Mouse (Mus musculus) liver, embryonic 12.5 days (tissue): ENCODE measurements at regions not wholly inside any gene's neighbourhood (a gene's known extent, or its start where the extent isn't known, plus 50 kb on each side); places are given as distances from the start of the nearest gene placed in this dataset.

Source experiments
- ATAC-seq: fragments of 200-750 bp; cut with Nextera tagmentation; 2 replicates; pipeline ENCODE4 v1.8.0; 2017; ENCODE audit warnings: moderate number of reproducible peaks, mild to moderate bottlenecking, moderate library complexity
- H3K27ac ChIP-seq: fragments of 300-500 bp; sonication (generic); 2 replicates; pipeline ENCODE4 v1.5.1; 2016; ENCODE audit warnings: mild to moderate bottlenecking
- H3K27me3 ChIP-seq: fragments of 300-500 bp; sonication (generic); replicated peaks from 2 replicates; pipeline ENCODE4 v1.6.1; 2016; ENCODE audit warnings: mild to moderate bottlenecking, moderate library complexity
- H3K36me3 ChIP-seq: fragments of 300-500 bp; sonication (generic); 2 replicates; pipeline ENCODE4 v1.6.1; 2016; ENCODE audit warnings: mild to moderate bottlenecking, moderate library complexity
- H3K4me1 ChIP-seq: fragments of 300-500 bp; sonication (generic); 2 replicates; pipeline ENCODE4 v1.6.1; 2016
- H3K4me2 ChIP-seq: fragments of 300-500 bp; sonication (generic); 2 replicates; pipeline ENCODE4 v1.6.1; 2016; ENCODE audit warnings: mild to moderate bottlenecking, moderate library complexity
- H3K4me3 ChIP-seq: fragments of 300-500 bp; sonication (generic); 2 replicates; pipeline ENCODE4 v1.5.1; 2016; ENCODE audit warnings: mild to moderate bottlenecking, moderate library complexity
- H3K9ac ChIP-seq: fragments of 300-500 bp; sonication (generic); 2 replicates; pipeline ENCODE4 v1.6.1; 2016; ENCODE audit warnings: mild to moderate bottlenecking, moderate library complexity
- H3K9me3 ChIP-seq: fragments of 300-500 bp; sonication (generic); replicated peaks from 2 replicates; pipeline ENCODE4 v1.6.1; 2016; ENCODE audit warnings: mild to moderate bottlenecking, moderate library complexity
- WGBS: fragments of 180-500 bp; shearing (Covaris S2); methylation state at CpG from one replicate; pipeline ENCODE4 v1.1.7; 2016; ENCODE audit not compliant: insufficient replicate concordance; 5-methylcytosine and 5-hydroxymethylcytosine counted together

DNA sequence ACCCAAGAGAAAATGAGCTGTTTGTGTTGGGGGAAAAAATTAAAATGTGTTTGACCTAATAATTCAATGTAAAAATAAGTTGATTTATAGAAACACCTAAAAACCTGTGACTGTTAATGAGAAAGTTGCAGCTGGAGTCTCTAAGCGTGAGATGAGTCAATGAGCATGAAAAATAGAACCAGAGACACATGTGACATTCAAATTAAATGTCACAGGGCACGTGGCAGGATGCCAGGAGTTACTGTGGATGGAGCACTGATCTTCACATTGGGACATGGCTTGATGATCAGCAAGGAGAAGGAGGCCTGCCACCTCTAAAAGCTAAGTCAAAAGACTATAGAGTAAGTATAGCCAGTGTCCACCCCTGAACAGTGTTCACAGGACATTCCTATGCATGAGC, 103.7 kb upstream of the Irs2 start:
- ATAC-seq = no peak
- Histone ChIP-seq H3K27me3 (no peaks in the 10 kb centered on the region), H3K4me2 (no peak overlapping the region), H3K27ac (no peak overlapping the region), H3K4me3 (no peak overlapping the region), H3K36me3 (no peaks in the 10 kb centered on the region), H3K9ac (no peak overlapping the region), H3K9me3 (no peaks in the 10 kb centered on the region), H3K4me1 (peaks cover 11% of the 10 kb centered on the region; the same call in 1 of the 2 replicates)
- WGBS = 62% methylated on average over 2 of the region's 2 CpGs

DNA sequence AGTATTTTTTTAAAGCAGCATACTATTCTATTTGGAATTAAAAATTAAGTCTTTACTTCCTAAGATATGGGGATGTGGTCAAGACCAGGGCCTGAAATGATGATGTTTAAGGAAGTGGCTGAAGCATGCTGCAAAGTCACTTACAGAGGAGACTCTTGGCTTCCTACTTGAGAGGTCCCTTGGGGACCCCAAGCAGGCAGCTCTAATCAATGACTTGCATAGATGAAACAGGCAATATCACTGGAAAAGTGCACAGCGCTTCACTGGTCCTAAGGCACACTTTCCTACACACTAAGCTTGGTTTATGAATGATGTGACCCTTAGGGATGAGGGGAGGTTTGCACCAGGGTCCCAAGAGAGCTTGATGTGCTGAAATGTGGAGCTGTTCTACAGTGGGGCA, 99.2 kb upstream of the Irs2 start:
- Histone ChIP-seq H3K9ac (no peak overlapping the region), H3K4me1 (no peaks in the 10 kb centered on the region), H3K27ac (no peak overlapping the region), H3K4me3 (no peak overlapping the region), H3K36me3 (no peaks in the 10 kb centered on the region), H3K27me3 (0 out of 2 replicates have a peak, but pooled peaks cover 3% of the 10 kb centered on the region), H3K9me3 (no peaks in the 10 kb centered on the region), H3K4me2 (no peak overlapping the region)
- 69% methylated on average over 1 of the region's 1 CpGs for whole genome bisulfite sequencing
- ATAC-seq = no peak

DNA sequence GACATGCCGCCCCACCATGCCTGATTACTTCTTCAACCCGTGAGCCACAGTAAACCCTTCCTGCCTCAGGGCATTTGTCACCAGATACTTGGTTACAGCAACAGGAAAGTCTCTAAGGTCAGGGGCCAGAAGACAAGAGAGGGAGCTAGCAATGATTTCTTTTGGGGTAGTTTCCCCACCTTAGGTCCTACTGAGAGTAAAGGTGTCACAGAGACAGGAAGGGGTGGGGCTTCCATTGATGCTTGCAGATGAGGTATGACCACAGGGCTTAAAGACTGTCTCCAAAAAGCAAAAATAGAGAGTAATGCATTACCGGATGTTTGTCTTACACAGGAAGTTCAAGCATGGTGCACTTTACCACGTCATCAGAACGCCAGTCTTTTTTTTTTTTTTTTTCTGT, 98.8 kb upstream of the Irs2 start:
- no peak overlapping the region for H3K27ac ChIP-seq
- no peaks in the 10 kb centered on the region for H3K36me3 ChIP-seq
- no peaks in the 10 kb centered on the region for H3K4me1 ChIP-seq
- no peak for ATAC-seq
- no peak overlapping the region for H3K4me3 ChIP-seq
- 53% methylated on average over 5 of the region's 5 CpGs for WGBS
- no peak overlapping the region for H3K4me2 ChIP-seq
- no peak overlapping the region for H3K9ac ChIP-seq
- 0 out of 2 replicates have a peak, but pooled peaks cover 3% of the 10 kb centered on the region for H3K27me3 ChIP-seq
- H3K9me3 ChIP-seq = no peaks in the 10 kb centered on the region

DNA sequence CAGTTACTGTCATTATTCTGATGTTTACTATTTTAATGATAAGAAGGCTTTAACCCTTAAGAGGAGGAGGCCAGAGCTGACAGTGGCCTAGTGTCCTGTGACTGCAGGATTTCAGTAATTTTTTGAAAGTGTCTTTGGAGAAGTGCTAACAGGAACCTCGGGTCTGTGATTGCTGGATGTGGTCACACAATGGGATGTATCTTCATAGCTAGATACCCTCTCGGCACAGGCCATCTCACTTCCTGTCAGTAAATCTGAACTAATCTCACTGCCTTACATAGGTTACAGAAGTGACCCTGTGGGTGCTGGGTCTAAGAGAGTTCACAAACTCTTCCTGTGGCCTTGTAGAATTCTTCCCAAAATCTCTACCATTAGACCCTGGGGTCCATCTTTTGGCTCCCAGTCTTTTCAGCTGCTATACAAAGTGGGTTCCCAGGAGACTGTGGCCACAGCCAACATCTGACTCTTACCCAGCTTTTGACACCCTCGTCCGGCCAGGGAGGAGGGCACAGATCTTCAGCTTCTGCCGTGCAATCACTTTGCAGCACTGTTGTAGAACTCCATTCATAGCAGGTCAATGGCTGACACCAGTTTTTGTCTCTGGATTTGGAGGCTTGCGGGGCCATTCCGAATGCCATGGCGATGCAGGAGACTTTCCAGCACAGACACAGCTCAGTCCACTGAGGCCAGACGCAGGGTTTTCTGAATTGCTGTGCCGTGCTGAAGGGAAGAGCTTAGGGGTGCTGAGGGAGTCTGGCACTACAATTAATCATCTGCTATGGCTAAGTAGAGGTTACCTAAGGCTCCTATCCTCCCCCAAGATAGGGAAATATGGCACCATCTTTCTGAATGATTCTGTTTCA, 95.7 kb upstream of the Irs2 start:
- 65% methylated on average over 10 of the region's 10 CpGs for WGBS
- Histone ChIP-seq H3K27me3 (0 out of 2 replicates have a peak, but pooled peaks cover 15% of the 10 kb centered on the region), H3K27ac (no peak overlapping the region), H3K9ac (no peak overlapping the region), H3K4me1 (no peaks in the 10 kb centered on the region), H3K4me3 (no peak overlapping the region), H3K9me3 (no peaks in the 10 kb centered on the region), H3K36me3 (no peaks in the 10 kb centered on the region), H3K4me2 (no peak overlapping the region)
- ATAC-seq = no peak

DNA sequence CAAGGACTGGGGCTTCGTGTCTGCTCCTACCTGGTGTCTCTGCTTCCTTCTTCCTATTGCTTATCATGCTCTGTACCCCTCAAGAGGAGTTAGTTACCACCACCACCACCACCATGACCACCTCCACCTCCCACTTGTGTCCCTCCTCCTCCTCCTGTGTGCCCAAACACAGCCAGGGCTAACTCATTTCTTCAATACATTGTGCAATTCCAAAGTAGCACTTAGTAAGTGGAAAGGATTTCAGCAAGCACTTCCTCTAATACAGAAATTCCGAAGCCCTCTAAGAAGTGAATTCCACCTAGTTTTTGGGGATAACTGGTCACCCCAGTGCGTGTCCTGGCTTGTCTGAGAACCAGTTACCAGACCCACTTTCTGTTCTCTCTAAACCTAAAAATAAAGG, 92.1 kb upstream of the Irs2 start:
- peaks cover 20% of the 10 kb centered on the region for H3K27me3 ChIP-seq
- no peak for ATAC-seq
- H3K27ac ChIP-seq = no peak overlapping the region
- H3K9me3 ChIP-seq = no peaks in the 10 kb centered on the region
- no peaks in the 10 kb centered on the region for H3K36me3 ChIP-seq
- no peak overlapping the region for H3K9ac ChIP-seq
- peaks cover 4% of the 10 kb centered on the region for H3K4me1 ChIP-seq
- no peak overlapping the region for H3K4me2 ChIP-seq
- no peak overlapping the region for H3K4me3 ChIP-seq
- 69% methylated on average over 3 of the region's 3 CpGs for WGBS

DNA sequence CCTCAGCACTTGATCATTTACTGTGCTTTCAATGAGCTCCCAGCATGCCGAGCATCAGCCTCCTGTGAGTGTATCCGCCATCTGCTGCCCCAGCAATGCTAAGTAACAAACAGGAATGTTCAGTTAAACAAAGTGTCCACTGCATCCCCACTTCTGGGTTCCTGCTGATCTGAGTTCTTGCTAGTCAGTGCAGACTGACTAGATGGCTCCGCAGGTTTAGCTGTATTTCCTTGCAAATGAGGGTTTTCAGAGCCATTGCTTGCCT, 91.3 kb upstream of the Irs2 start:
- Histone ChIP-seq H3K4me3 (no peak overlapping the region), H3K4me2 (no peak overlapping the region), H3K9me3 (no peaks in the 10 kb centered on the region), H3K27me3 (peaks cover 24% of the 10 kb centered on the region), H3K27ac (no peak overlapping the region), H3K9ac (no peak overlapping the region), H3K4me1 (peaks cover 4% of the 10 kb centered on the region), H3K36me3 (no peaks in the 10 kb centered on the region)
- ATAC-seq = no peak
- 69% methylated on average over 3 of the region's 3 CpGs for WGBS

DNA sequence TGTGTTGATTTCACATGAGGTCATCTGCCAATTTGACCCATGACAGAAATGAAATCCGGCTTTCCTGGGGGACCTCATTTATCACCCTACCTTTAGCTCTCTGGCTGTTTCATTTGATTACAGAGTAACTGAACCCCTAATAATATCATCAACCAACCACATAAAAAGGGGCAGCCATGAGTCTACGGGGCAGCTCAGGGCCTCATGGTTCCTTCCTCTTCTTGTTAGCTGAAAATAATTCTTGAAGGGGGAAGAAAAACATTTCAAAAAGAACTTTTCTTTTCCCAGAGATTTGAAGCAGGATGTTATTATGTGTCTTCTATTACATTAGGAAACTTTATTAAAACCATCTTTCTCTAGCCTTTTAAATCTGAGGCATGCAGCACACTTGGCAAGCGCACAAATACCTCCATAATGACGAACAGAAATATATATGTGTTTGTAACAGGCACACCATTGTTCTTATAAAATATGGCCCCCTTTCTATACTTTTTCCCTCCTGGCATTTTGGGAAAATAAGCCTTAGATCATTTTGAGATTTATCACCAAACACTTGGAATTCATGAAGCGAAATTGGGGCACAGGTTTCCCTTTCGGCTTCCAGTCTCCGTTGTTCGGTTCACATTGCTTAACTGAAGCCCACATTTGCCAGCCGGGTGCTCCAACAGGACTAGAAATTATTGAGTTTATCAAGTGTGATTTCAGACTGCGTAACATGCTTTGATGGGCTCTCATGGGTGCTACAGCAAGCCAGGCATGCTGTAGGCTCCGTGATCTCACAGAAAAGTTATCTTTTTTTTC, 90.7 kb upstream of the Irs2 start:
- Histone ChIP-seq H3K4me3 (no peak overlapping the region), H3K27ac (no peak overlapping the region), H3K4me1 (peaks cover 8% of the 10 kb centered on the region), H3K4me2 (no peak overlapping the region), H3K9ac (no peak overlapping the region), H3K36me3 (no peaks in the 10 kb centered on the region), H3K9me3 (no peaks in the 10 kb centered on the region), H3K27me3 (peaks cover 24% of the 10 kb centered on the region)
- no peak for ATAC-seq
- 76% methylated on average over 11 of the region's 11 CpGs for WGBS

DNA sequence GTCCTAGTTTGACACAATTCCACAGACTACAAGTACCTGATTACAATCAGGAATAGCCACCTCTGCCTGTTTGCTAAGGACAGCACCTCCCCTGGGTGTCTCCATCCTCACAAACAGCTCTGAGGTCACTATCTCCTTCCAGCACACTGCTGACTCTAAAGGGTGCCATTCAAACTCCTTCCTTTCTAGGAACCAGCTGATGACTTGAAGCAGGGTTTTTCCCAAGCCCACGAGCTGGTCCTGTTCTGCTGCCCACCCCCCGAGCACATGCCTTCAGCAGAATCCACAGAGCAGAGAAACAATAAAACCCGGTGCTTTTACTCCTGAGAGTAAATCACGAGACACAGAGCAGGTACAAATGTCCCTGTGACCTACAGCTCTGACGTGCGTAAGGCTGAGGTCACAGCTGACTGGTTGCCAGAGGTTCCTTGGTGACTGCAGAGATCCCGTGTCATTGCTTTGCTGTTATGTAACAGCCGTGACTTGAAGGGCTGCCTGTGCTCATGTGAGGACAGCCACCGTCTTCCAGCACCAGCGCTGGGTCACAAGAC, 90.0 kb upstream of the Irs2 start:
- Histone ChIP-seq H3K9me3 (no peaks in the 10 kb centered on the region), H3K4me1 (peaks cover 8% of the 10 kb centered on the region), H3K4me3 (no peak overlapping the region), H3K27me3 (peaks cover 24% of the 10 kb centered on the region), H3K4me2 (no peak overlapping the region), H3K9ac (no peak overlapping the region), H3K27ac (no peak overlapping the region), H3K36me3 (no peaks in the 10 kb centered on the region)
- WGBS = 35% methylated on average over 10 of the region's 10 CpGs
- 0 out of 2 replicates have a peak, but pooled peaks have one; percentile 32 for ATAC-seq

DNA sequence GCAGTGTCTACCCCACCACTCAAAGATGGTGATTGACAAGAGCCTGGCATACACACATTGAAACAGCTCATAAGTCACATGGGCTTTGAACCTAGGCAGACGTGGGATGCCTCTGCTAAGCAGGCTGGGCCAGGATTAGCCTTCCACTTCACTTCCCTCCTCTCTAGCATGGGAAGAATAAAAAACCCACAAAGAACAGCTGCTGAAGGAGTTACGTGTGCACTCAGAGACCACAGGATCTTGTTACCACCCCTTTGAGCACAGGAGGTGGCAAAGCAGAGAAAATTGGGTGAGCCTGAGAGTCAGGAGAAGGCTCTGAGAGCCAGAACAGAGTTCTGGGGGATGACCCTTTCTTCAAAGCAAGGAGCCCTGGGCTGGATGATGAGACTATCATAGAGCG, 89.6 kb upstream of the Irs2 start:
- WGBS = 45% methylated on average over 3 of the region's 3 CpGs
- Histone ChIP-seq H3K27ac (no peak overlapping the region), H3K4me2 (no peak overlapping the region), H3K27me3 (peaks cover 24% of the 10 kb centered on the region), H3K4me3 (no peak overlapping the region), H3K9ac (no peak overlapping the region), H3K4me1 (peaks cover 12% of the 10 kb centered on the region), H3K9me3 (no peaks in the 10 kb centered on the region), H3K36me3 (no peaks in the 10 kb centered on the region)
- ATAC-seq = no peak; the same call in 1 of the 2 replicates

DNA sequence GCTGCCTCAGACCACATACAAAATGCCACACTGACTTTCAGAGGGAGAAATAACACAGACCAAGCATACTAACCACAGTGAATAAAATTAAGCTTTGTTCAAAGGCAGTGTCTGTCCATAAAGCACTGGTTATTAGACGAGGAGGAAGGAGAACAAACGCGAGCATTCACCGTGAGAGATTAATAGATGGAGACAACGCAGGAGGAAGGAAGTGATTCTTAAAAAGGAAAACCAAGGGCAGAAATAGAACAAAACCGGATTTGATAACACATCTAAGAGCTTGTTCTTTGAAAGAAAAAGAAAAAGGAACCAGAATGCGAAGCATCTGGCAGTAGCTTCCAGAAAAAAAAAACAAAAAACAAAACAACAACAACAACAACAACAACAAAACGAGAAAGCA, 86.3 kb upstream of the Irs2 start:
- 23% methylated on average over 8 of the region's 8 CpGs for WGBS
- H3K9me3 ChIP-seq = no peaks in the 10 kb centered on the region
- H3K36me3 ChIP-seq = no peaks in the 10 kb centered on the region
- H3K4me2 ChIP-seq = no peak overlapping the region
- peaks cover 30% of the 10 kb centered on the region for H3K27me3 ChIP-seq
- no peak for ATAC-seq
- no peak overlapping the region for H3K27ac ChIP-seq
- H3K4me1 ChIP-seq = peaks cover 39% of the 10 kb centered on the region
- no peak overlapping the region for H3K4me3 ChIP-seq
- no peak overlapping the region for H3K9ac ChIP-seq

DNA sequence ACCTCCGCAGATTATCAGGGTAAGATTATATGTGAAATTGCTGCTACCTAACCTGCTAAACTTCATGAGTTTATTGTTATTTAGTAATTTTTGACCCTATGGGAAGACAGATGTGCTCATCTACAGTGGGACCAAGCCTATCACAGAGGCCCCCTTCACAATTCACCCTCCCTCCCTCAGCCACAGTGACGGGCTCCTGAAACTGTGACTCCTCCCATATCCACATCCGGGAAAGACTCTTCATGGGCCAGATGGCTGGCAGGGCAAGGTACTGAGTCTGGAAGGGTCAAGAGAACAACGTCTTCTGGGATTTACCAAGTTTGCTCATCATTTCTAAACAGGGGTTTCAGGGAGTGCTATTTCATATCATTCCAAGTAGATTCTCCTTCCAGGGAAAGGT, 84.1 kb upstream of the Irs2 start:
- 10% methylated on average over 4 of the region's 4 CpGs for WGBS
- Histone ChIP-seq H3K36me3 (no peaks in the 10 kb centered on the region), H3K4me3 (no peak overlapping the region), H3K9ac (no peak overlapping the region), H3K27ac (peak overlapping the region; percentile 39; the same call in 1 of the 2 replicates), H3K4me2 (peak overlapping the region; percentile 42), H3K27me3 (peaks cover 39% of the 10 kb centered on the region), H3K4me1 (peaks cover 40% of the 10 kb centered on the region), H3K9me3 (no peaks in the 10 kb centered on the region)
- peak; percentile 70 for ATAC-seq

DNA sequence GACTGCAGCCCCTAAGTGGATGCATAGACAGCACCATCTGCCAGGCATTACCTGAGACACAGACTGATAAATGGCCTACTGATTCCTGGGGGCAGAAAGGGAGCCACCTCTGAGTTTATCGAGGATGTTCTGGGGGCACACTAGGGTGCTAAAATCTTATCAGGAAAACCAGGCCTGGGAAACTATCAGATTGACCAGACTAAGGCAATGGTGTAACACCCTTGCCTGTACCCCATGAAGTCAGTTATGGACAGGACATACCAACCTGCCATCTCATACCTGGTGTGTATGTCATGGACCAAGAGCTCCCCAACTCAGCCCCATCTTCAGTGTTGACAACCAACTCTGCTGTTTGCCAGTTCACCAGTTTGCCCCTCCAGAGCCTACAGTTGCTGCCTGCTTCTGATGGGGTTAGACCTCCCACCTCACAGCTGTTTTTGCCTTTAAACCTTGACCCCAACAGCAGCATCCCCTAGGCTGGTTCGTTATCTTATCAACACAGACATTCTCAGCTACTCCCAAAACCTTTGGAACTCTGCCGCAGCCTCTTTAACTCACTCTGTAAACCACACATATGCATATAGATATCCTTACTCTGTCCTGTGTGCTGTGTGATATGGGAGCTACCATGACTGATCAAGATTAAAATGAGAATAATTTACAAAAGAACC, 83.6 kb upstream of the Irs2 start:
- Histone ChIP-seq H3K4me1 (peaks cover 40% of the 10 kb centered on the region), H3K36me3 (no peaks in the 10 kb centered on the region), H3K9me3 (no peaks in the 10 kb centered on the region), H3K27ac (peak overlapping the region; percentile 47; the same call in 1 of the 2 replicates), H3K9ac (no peak overlapping the region), H3K4me2 (peak overlapping the region; percentile 42), H3K27me3 (peaks cover 43% of the 10 kb centered on the region), H3K4me3 (no peak overlapping the region)
- 11% methylated on average over 3 of the region's 3 CpGs for WGBS
- ATAC-seq = peak; percentile 93
